In genomic region chr10:70226608-70227007, GRCm38 (mm10) we compare ENCODE assay signal across 26 mouse cellular contexts. TPM values are rescaled to one million over a fixed set of nuclear protein-coding genes. Genes with fewer than 3 reads are reported as not detected.
A peak's percentile ranks its signal among the peaks of the same experiment; 100 is the strongest.
DNase-seq lines count a peak whose midpoint lies in the region; ATAC-seq lines count a peak whose summit lies in the region.
"Had no signal": no experiment of that assay in that cellular context is flagged by ENCODE, and none has a peak within 500 bp of the region (broad histone marks: within the 10 kb centered on the region; RNA-seq: fewer than 3 reads in every experiment).

No protein-coding gene starts in this region.

- H3K4me1 ChIP-seq in lung, embryonic 15.5 days: peaks cover 27% of the 10 kb centered on the region
- H3K4me1 ChIP-seq: embryonic facial prominence, embryonic 12.5 days; forebrain, embryonic 15.5 days; liver, embryonic 15.5 days; midbrain, embryonic 15.5 days; stomach, embryonic 15.5 days had no signal

- no peaks in the 10 kb centered on the region for H3K9me3 ChIP-seq in lung, embryonic 15.5 days
- H3K9me3 ChIP-seq: embryonic facial prominence, embryonic 12.5 days; forebrain, embryonic 15.5 days; liver, embryonic 15.5 days; midbrain, embryonic 15.5 days; stomach, embryonic 15.5 days had no signal

- intact Hi-C loops in heart, postnatal 25 days (cut with DNase I): no loop called here

- H3K27me3 ChIP-seq in lung, embryonic 15.5 days: no peaks in the 10 kb centered on the region
- H3K27me3 ChIP-seq: embryonic facial prominence, embryonic 12.5 days; forebrain, embryonic 15.5 days; liver, embryonic 15.5 days; midbrain, embryonic 15.5 days; stomach, embryonic 15.5 days had no signal

- no peak overlapping the region for H3K4me2 ChIP-seq in lung, embryonic 15.5 days
- H3K4me2 ChIP-seq: embryonic facial prominence, embryonic 12.5 days; forebrain, embryonic 15.5 days; hindbrain, embryonic 14.5 days; liver, embryonic 15.5 days; midbrain, embryonic 15.5 days; stomach, embryonic 15.5 days had no signal

- DNase-seq in heart, adult 9 months (ENCODE audit: low spot score in 2 of 2): peak; percentile 11 to 30
- no peak for DNase-seq in heart, postnatal 25 days (ENCODE audit: low spot score)
- DNase-seq in kidney, adult 9 months: peak; percentile 86
- no peak for DNase-seq in kidney, adult 18-20 months
- no peak for DNase-seq in lung, postnatal 14 days
- DNase-seq in cerebellum, adult 8-10 months: no peak
- DNase-seq: adrenal gland, postnatal 10 days; cerebellum, adult 9-10 months; cerebellum, postnatal 36 days; liver; right cerebral cortex, postnatal 25 days had no signal

- H3K9ac ChIP-seq in lung, embryonic 15.5 days: no peak overlapping the region
- H3K9ac ChIP-seq: embryonic facial prominence, embryonic 12.5 days; forebrain, embryonic 15.5 days; hindbrain, embryonic 14.5 days; liver, embryonic 15.5 days; midbrain, embryonic 15.5 days; stomach, embryonic 15.5 days had no signal

- H3K36me3 ChIP-seq in lung, embryonic 15.5 days: no peaks in the 10 kb centered on the region
- H3K36me3 ChIP-seq: embryonic facial prominence, embryonic 12.5 days; forebrain, embryonic 15.5 days; liver, embryonic 15.5 days; midbrain, embryonic 15.5 days; stomach, embryonic 15.5 days had no signal

- H3K27ac ChIP-seq in lung, embryonic 15.5 days: peak overlapping the region; percentile 29; the same call in 1 of the 2 replicates
- H3K27ac ChIP-seq: embryonic facial prominence, embryonic 12.5 days; forebrain, embryonic 15.5 days; hindbrain, embryonic 14.5 days; liver, embryonic 15.5 days; midbrain, embryonic 15.5 days; stomach, embryonic 15.5 days had no signal

- no peak overlapping the region for H3K4me3 ChIP-seq in lung, embryonic 15.5 days
- H3K4me3 ChIP-seq: embryonic facial prominence, embryonic 12.5 days; forebrain, embryonic 15.5 days; liver, embryonic 15.5 days; midbrain, embryonic 15.5 days; stomach, embryonic 15.5 days had no signal

- ATAC-seq in lung, embryonic 15.5 days (ENCODE audit: borderline replicate concordance, extremely low read depth, low FRiP score, low TSS enrichment): peak; percentile 79
- ATAC-seq: forebrain, embryonic 15.5 days; intestine, postnatal 0 days; midbrain, embryonic 15.5 days; Patski had no signal

RNA-seq across cellular contexts. Expression of gene Slc16a9, which starts 18.3 kb away (rescaled TPM):
- 1 to 10 TPM; 3.3 to 3.6 TPM for total RNA-seq in heart, postnatal 25 days (2021)
- polyA plus RNA-seq in lung, embryonic 15.5 days (2015; fragmentation: Nextera tagmentation; extraction: Ambion mirVana): 6.9 and 7.2 TPM in 2 replicates
- total RNA-seq: MEL; neutrophil, adult 5-6 weeks had no signal

RNA-seq across cellular contexts. Expression of gene Mrln, which starts 22.1 kb away (rescaled TPM):
- 1 to 10 TPM; 3.0 to 3.8 TPM for total RNA-seq in heart, postnatal 25 days (2021)
- 0.70 TPM in 1 of 2 replicates, not detected in the other for polyA plus RNA-seq in lung, embryonic 15.5 days (2015; fragmentation: Nextera tagmentation; extraction: Ambion mirVana)
- total RNA-seq: hematopoietic stem cell, adult 5-6 weeks; layer of hippocampus, adult 18-20 months; left cerebral cortex, adult 18-20 months; left cerebral cortex, postnatal 14 days; MEL had no signal
- polyA plus RNA-seq: intestine, postnatal 0 days; Patski had no signal

Comparison
In these comparisons a context has a peak if more than half of its experiments do, and no peak if none do; other contexts are left out.
1. DNase-seq: peak in heart, adult 9 months (2 of 2) and kidney, adult 9 months (single experiment); none in heart, postnatal 25 days (single experiment), kidney, adult 18-20 months (single experiment), lung, postnatal 14 days (single experiment) and cerebellum, adult 8-10 months (single experiment).